Comparison of ENCODE assay signal across 7 mouse cellular contexts in genomic region chr1:63994248-63995136, GRCm38 (mm10).
DNase-seq lines count a peak whose midpoint lies in the region; ATAC-seq and TF ChIP-seq lines count a peak whose summit lies in the region.

No protein-coding gene starts in this region.

- H3K27ac ChIP-seq in heart, adult 2 months = peak overlapping the region; percentile 64
- no peak overlapping the region; the same call in 1 of the 2 replicates for H3K27ac ChIP-seq in intestine, postnatal 0 days (ENCODE audit: low read depth, low read length)
- no peak overlapping the region for H3K27ac ChIP-seq in limb, embryonic 13.5 days
- H3K27ac ChIP-seq in neural tube, embryonic 15.5 days (replicated peaks) = peak overlapping the region; percentile 51

- H3K9ac ChIP-seq in heart, adult 2 months (ENCODE audit: low read depth, low read length) = no peak overlapping the region
- no peak overlapping the region for H3K9ac ChIP-seq in intestine, postnatal 0 days (ENCODE audit: low read depth, low read length)
- no peak overlapping the region for H3K9ac ChIP-seq in limb, embryonic 13.5 days
- no peak overlapping the region for H3K9ac ChIP-seq in neural tube, embryonic 15.5 days (replicated peaks)

- H3K27me3 ChIP-seq in heart, adult 2 months (ENCODE audit: control insufficient read depth, insufficient read depth, low read length) = no peaks in the 10 kb centered on the region
- H3K27me3 ChIP-seq in intestine, postnatal 0 days (replicated peaks; ENCODE audit: control insufficient read depth, insufficient read depth, low read length) = no peaks in the 10 kb centered on the region
- H3K27me3 ChIP-seq in limb, embryonic 13.5 days = peaks cover 3% of the 10 kb centered on the region; the same call in 1 of the 2 replicates
- no peaks in the 10 kb centered on the region for H3K27me3 ChIP-seq in neural tube, embryonic 15.5 days (replicated peaks)

- no peaks in the 10 kb centered on the region for H3K9me3 ChIP-seq in intestine, postnatal 0 days (ENCODE audit: control insufficient read depth)
- no peaks in the 10 kb centered on the region for H3K9me3 ChIP-seq in limb, embryonic 13.5 days
- H3K9me3 ChIP-seq in neural tube, embryonic 15.5 days (replicated peaks) = no peaks in the 10 kb centered on the region

- intact Hi-C loops in heart, adult 2 months (cut with DNase I) = no loop called here

- TF ChIP-seq EP300 in heart, adult 2 months (IDR thresholded peaks at IDR 0.05; ENCODE audit: insufficient read depth, low read depth, low read length) = no peak

- peak; percentile 38; the same call in 1 of the 2 replicates for ATAC-seq in intestine, postnatal 0 days
- 0 out of 2 replicates have a peak, but pooled peaks have one; percentile 54 for ATAC-seq in limb, embryonic 13.5 days (ENCODE audit: low FRiP score, low read depth)
- peak; percentile 85 for ATAC-seq in neural tube, embryonic 15.5 days (ENCODE audit: low FRiP score)
- ATAC-seq in erythroblast, adult 5-6 weeks (replicated peaks; ENCODE audit: low FRiP score, poor library complexity, severe bottlenecking) = no peak

- no peak for TF ChIP-seq CTCF in heart, adult 2 months (IDR thresholded peaks at IDR 0.05)
- no peak for TF ChIP-seq CTCF in intestine, postnatal 0 days (IDR thresholded peaks at IDR 0.05; ENCODE audit: low read depth)

- H3K4me2 ChIP-seq in intestine, postnatal 0 days (replicated peaks; ENCODE audit: low read depth) = peak overlapping the region; percentile 30
- H3K4me2 ChIP-seq in limb, embryonic 13.5 days (replicated peaks) = peak overlapping the region; percentile 34
- peak overlapping the region; percentile 36 for H3K4me2 ChIP-seq in neural tube, embryonic 15.5 days

- peak; percentile 70 to 81 for DNase-seq in adrenal gland, adult (ENCODE audit: inconsistent age in 2 of 2, low spot score in 1 of 2)
- peak; percentile 76 for DNase-seq in brain, adult 2 months (ENCODE audit: low read depth, low spot score)
- DNase-seq in heart, adult 2 months = peak; percentile 33 to 41

- H3K4me1 ChIP-seq in heart, adult 2 months (ENCODE audit: control insufficient read depth, insufficient read depth, low read length) = peaks cover 15% of the 10 kb centered on the region
- H3K4me1 ChIP-seq in intestine, postnatal 0 days (replicated peaks; ENCODE audit: control insufficient read depth, insufficient read depth, low read length) = no peaks in the 10 kb centered on the region; the same call in 1 of the 2 replicates
- H3K4me1 ChIP-seq in limb, embryonic 13.5 days = peaks cover 27% of the 10 kb centered on the region
- H3K4me1 ChIP-seq in neural tube, embryonic 15.5 days = peaks cover 28% of the 10 kb centered on the region

- H3K36me3 ChIP-seq in heart, adult 2 months (ENCODE audit: control insufficient read depth, insufficient read depth, low read length) = no peaks in the 10 kb centered on the region; the same call in 1 of the 2 replicates
- H3K36me3 ChIP-seq in intestine, postnatal 0 days (ENCODE audit: control insufficient read depth, insufficient read depth) = no peaks in the 10 kb centered on the region
- no peaks in the 10 kb centered on the region for H3K36me3 ChIP-seq in limb, embryonic 13.5 days
- H3K36me3 ChIP-seq in neural tube, embryonic 15.5 days = no peaks in the 10 kb centered on the region

- no peak overlapping the region for H3K4me3 ChIP-seq in heart, adult 2 months
- H3K4me3 ChIP-seq in intestine, postnatal 0 days (ENCODE audit: low read depth, low read length) = no peak overlapping the region
- H3K4me3 ChIP-seq in limb, embryonic 13.5 days = no peak overlapping the region
- no peak overlapping the region for H3K4me3 ChIP-seq in neural tube, embryonic 15.5 days (replicated peaks)

- TF ChIP-seq POLR2A in heart, adult 2 months (IDR thresholded peaks at IDR 0.05; ENCODE audit: insufficient read depth, low read depth, low read length) = 0 out of 2 replicates have a peak, but pooled peaks have one; percentile 18

- no peaks in the 10 kb centered on the region for H3K79me2 ChIP-seq in heart, adult 2 months (replicated peaks; ENCODE audit: control insufficient read depth, insufficient read depth, low read length)

- WGBS in heart, adult 2 months = 50% methylated on average over 19 of the region's 19 CpGs
- 26% methylated on average over 19 of the region's 19 CpGs for WGBS in intestine, postnatal 0 days
- 28% methylated on average over 19 of the region's 19 CpGs for WGBS in limb, embryonic 13.5 days
- WGBS in neural tube, embryonic 15.5 days = 14% methylated on average over 19 of the region's 19 CpGs

Comparison
In these comparisons a context has a peak if more than half of its experiments do, and no peak if none do; other contexts are left out.
1. H3K27ac ChIP-seq: peak in heart, adult 2 months (single experiment) and neural tube, embryonic 15.5 days (single experiment); none in intestine, postnatal 0 days (single experiment) and limb, embryonic 13.5 days (single experiment).
2. Peak in every context shown above with its lines, with median percentiles within 50 percentile points of each other: DNase-seq and H3K4me2 ChIP-seq.